19 mouse cellular contexts compared by ENCODE assay signal in genomic region chr4:135246444-135246843, GRCm38 (mm10). TPM values are rescaled to one million over a fixed set of nuclear protein-coding genes. Genes with fewer than 3 reads are reported as not detected.
DNase-seq lines count a peak whose midpoint lies in the region; ATAC-seq and TF ChIP-seq lines count a peak whose summit lies in the region.
"Had no signal": no experiment of that assay in that cellular context is flagged by ENCODE, and none has a peak within 500 bp of the region (broad histone marks: within the 10 kb centered on the region; RNA-seq: fewer than 3 reads in every experiment).

No protein-coding gene starts in this region.

- H3K4me3 ChIP-seq in lung, embryonic 15.5 days, result no peak overlapping the region
- H3K4me3 ChIP-seq in liver, embryonic 12.5 days, result no peak overlapping the region
- H3K4me3 ChIP-seq in thymus, adult 2 months (ENCODE audit: control insufficient read depth, insufficient read depth, low read length), result no peak overlapping the region
- H3K4me3 ChIP-seq: embryonic facial prominence, embryonic 10.5 days; heart, adult 2 months; limb, embryonic 15.5 days; midbrain, embryonic 12.5 days; neural tube, embryonic 15.5 days had no signal

- no peak overlapping the region for H3K4me2 ChIP-seq in lung, embryonic 15.5 days
- H3K4me2 ChIP-seq in liver, embryonic 12.5 days, result no peak overlapping the region
- H3K4me2 ChIP-seq: limb, embryonic 15.5 days; midbrain, embryonic 12.5 days; neural tube, embryonic 15.5 days had no signal

- peaks cover 36% of the 10 kb centered on the region for H3K4me1 ChIP-seq in lung, embryonic 15.5 days
- H3K4me1 ChIP-seq in liver, embryonic 12.5 days, result peaks cover 74% of the 10 kb centered on the region
- H3K4me1 ChIP-seq in thymus, adult 2 months (replicated peaks; ENCODE audit: control insufficient read depth, insufficient read depth, low read length), result peaks cover 14% of the 10 kb centered on the region

- no peaks in the 10 kb centered on the region for H3K27me3 ChIP-seq in lung, embryonic 15.5 days
- no peaks in the 10 kb centered on the region for H3K27me3 ChIP-seq in liver, embryonic 12.5 days (replicated peaks)
- no peaks in the 10 kb centered on the region for H3K27me3 ChIP-seq in thymus, adult 2 months (ENCODE audit: control insufficient read depth, insufficient read depth, low read length)
- H3K27me3 ChIP-seq: CH12.LX; limb, embryonic 15.5 days; midbrain, embryonic 12.5 days; neural tube, embryonic 15.5 days had no signal

- 0 out of 2 replicates have a peak overlapping the region, but pooled peaks have one; percentile 16 for H3K27ac ChIP-seq in lung, embryonic 15.5 days
- H3K27ac ChIP-seq in liver, embryonic 12.5 days, result 0 out of 2 replicates have a peak overlapping the region, but pooled peaks have one; percentile 29
- H3K27ac ChIP-seq in thymus, adult 2 months (ENCODE audit: control insufficient read depth, insufficient read depth, low read length), result no peak overlapping the region
- H3K27ac ChIP-seq: embryonic facial prominence, embryonic 10.5 days; hindbrain, postnatal 0 days had no signal

- intact Hi-C loops in heart, postnatal 36 days (cut with DNase I), result no loop called here

- TF ChIP-seq POLR2A in thymus, adult 2 months (IDR thresholded peaks at IDR 0.05; ENCODE audit: control insufficient read depth, extremely low read depth, insufficient read depth, low read length, poor library complexity), result no peak

- TF ChIP-seq CTCF in thymus, adult 2 months (IDR thresholded peaks at IDR 0.05; ENCODE audit: borderline replicate concordance, control insufficient read depth, extremely low read depth, insufficient read depth, low read length, poor library complexity), result no peak

- no peak overlapping the region for H3K9ac ChIP-seq in lung, embryonic 15.5 days
- no peak overlapping the region for H3K9ac ChIP-seq in liver, embryonic 12.5 days
- H3K9ac ChIP-seq: limb, embryonic 15.5 days; midbrain, embryonic 12.5 days; neural tube, embryonic 15.5 days had no signal

- no peak for ATAC-seq in lung, embryonic 15.5 days (ENCODE audit: borderline replicate concordance, extremely low read depth, low FRiP score, low TSS enrichment)
- ATAC-seq in liver, embryonic 12.5 days, result no peak
- ATAC-seq: forebrain, postnatal 0 days; hindbrain, postnatal 0 days had no signal

- whole genome bisulfite sequencing in lung, embryonic 15.5 days, result 81% methylated on average over 2 of the region's 2 CpGs
- WGBS in liver, embryonic 12.5 days (ENCODE audit: insufficient replicate concordance), result 86% methylated on average over 2 of the region's 2 CpGs
- WGBS in thymus, adult 2 months, result 98% methylated on average over 2 of the region's 2 CpGs

- H3K36me3 ChIP-seq in lung, embryonic 15.5 days, result no peaks in the 10 kb centered on the region
- peaks cover 29% of the 10 kb centered on the region for H3K36me3 ChIP-seq in liver, embryonic 12.5 days
- no peaks in the 10 kb centered on the region for H3K36me3 ChIP-seq in thymus, adult 2 months (ENCODE audit: control insufficient read depth, insufficient read depth, low read length)
- H3K36me3 ChIP-seq: limb, embryonic 15.5 days; midbrain, embryonic 12.5 days; neural tube, embryonic 15.5 days had no signal

- DNase-seq in heart, adult 11 months, result peak; percentile 51
- no peak for DNase-seq in heart, postnatal 36 days
- no peak for DNase-seq in lung, adult 18-20 months
- DNase-seq in ovary, postnatal 10 days (ENCODE audit: low spot score), result no peak
- DNase-seq in urinary bladder, postnatal 36 days (ENCODE audit: low spot score in 2 of 2), result no peak
- DNase-seq in thymus, adult 2 months, result no peak
- DNase-seq: cerebellum, adult 18-20 months; forebrain, postnatal 0 days; heart, adult 2 months; heart, postnatal 4 days; thymus, postnatal 4 days had no signal

- H3K9me3 ChIP-seq in lung, embryonic 15.5 days, result no peaks in the 10 kb centered on the region
- H3K9me3 ChIP-seq in liver, embryonic 12.5 days (replicated peaks), result peaks cover 4% of the 10 kb centered on the region; the same call in 1 of the 2 replicates
- H3K9me3 ChIP-seq: limb, embryonic 15.5 days; midbrain, embryonic 12.5 days; neural tube, embryonic 15.5 days had no signal

RNA-seq across cellular contexts. Expression of gene Clic4, which starts 26.2 kb away (rescaled TPM):
- total RNA-seq in heart, postnatal 36 days (2021), result 100 to 1,000 TPM; 241 to 254 TPM
- polyA plus RNA-seq in lung, embryonic 15.5 days (2015; fragmentation: Nextera tagmentation; extraction: Ambion mirVana), result 181 and 185 TPM in 2 replicates
- 161 and 169 TPM in 2 replicates for polyA plus RNA-seq in liver, embryonic 12.5 days (2016; fragmentation: Nextera tagmentation; extraction: Ambion mirVana)
- polyA plus RNA-seq in thymus, adult 2 months (2012; rRNA removed), result 50.2 and 55.1 TPM in 2 replicates
